Mouse (Mus musculus): ENCODE data around the gene Adgrg3. TPM values are rescaled to one million over a fixed set of nuclear protein-coding genes. Genes with fewer than 3 reads are reported as not detected.
A peak's percentile ranks its signal among the peaks of the same experiment; 100 is the strongest.

Adgrg3 gene
- polyA plus RNA-seq, 1 experiment from 2014 or later = 6.0 TPM

DNA sequence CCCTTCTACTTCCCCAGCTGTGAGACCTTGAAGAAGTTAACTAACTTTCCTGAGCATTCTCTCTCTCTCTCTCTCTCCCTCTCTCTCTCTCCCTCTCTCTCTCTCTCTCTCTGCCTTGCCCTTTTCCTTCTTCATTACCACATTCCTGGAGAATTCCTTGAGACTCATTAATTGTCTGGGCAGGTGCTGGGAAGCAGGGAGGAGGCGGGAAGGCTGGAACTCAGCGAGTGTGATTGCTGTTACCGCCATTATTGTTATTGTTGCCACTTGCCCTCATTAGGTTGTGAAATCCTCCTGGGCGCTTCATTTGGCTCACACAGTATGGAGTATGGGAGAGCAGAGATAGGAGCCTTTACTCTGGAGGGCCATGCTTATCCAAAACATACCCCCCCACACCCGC is 34.3 kb upstream of the Adgrg3 start:
- peak overlapping the region; percentile 95 for H3K4me2 ChIP-seq
- H3K27me3 ChIP-seq = 0 out of 2 replicates have a peak, but pooled peaks cover 1% of the 10 kb centered on the region
- peak overlapping the region; percentile 95 for H3K9ac ChIP-seq
- peaks cover 12% of the 10 kb centered on the region; the same call in 1 of the 2 replicates for H3K36me3 ChIP-seq
- ATAC-seq (ENCODE audit: low read depth) (peak; percentile 16), DNase-seq (no peak)
- no peaks in the 10 kb centered on the region for H3K9me3 ChIP-seq (replicated peaks)
- H3K27ac ChIP-seq = peak overlapping the region; percentile 98
- H3K4me1 ChIP-seq (replicated peaks) = peaks cover 96% of the 10 kb centered on the region
- 9% methylated on average over 5 of the region's 5 CpGs for WGBS (ENCODE audit: insufficient replicate concordance)
- no peak overlapping the region for H3K4me3 ChIP-seq (replicated peaks)

DNA sequence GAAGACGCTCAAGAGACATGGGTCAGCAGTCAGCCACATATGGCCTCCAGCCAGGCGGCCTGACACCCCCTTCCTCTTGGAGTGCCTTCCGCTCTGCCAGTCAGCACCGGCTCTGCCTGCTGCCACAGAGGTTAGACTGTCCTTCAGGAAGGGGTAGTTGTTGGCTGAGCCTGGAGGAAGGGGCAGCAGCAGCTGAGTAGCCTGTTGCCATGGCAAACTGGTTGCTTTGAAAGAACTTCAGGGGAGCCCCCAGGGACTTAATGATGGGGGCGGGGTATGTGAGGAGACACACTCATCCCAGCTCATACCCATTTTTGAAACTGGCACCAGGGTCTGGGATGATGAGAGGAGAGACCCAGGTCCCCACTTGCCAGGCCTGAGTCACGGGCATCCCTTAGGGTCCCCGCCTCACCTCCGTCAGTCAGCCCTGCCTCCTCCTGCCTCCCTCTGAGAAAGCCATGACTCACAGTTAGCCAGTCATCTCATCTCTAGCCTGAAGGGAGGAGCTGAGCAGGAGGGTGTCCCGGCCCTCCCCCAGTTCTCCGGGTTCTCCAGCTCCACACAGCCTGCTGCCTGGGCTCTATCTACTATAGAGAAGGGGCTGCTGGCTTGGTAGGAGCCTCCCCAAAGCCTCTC is 33.5 kb upstream of the Adgrg3 start:
- WGBS (ENCODE audit: insufficient replicate concordance) = 16% methylated on average over 10 of the region's 10 CpGs
- peak; percentile 88 for ATAC-seq (ENCODE audit: low read depth)
- H3K9me3 ChIP-seq (replicated peaks) = no peaks in the 10 kb centered on the region
- DNase-seq = peak; percentile 85
- H3K4me2 ChIP-seq = peak overlapping the region; percentile 95
- H3K36me3 ChIP-seq = peaks cover 19% of the 10 kb centered on the region; the same call in 1 of the 2 replicates
- H3K27me3 ChIP-seq = no peaks in the 10 kb centered on the region
- peak overlapping the region; percentile 98 for H3K27ac ChIP-seq
- H3K4me1 ChIP-seq (replicated peaks) = peaks cover 96% of the 10 kb centered on the region
- peak overlapping the region; percentile 82 for H3K4me3 ChIP-seq (replicated peaks)
- peak overlapping the region; percentile 95 for H3K9ac ChIP-seq

DNA sequence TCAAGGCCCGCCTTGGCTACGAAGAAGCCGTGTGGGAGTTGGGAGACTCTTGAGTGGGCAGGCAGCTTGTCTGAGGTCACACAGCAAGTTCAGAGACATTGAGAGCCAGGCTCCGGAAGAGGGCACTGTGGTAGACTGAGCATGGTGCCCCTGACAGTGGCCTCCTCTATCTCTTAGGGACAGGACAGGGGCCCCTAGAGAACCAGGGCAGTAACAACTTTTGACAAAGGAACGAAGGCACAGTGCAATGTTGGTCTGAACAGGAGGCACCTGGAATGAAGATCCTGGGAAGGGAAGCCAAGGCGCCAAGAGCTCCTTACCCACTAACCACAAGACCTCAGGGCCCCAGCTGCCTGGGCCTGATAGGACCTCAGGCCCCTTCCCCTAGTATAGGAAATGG is 32.5 kb upstream of the Adgrg3 start:
- Histone ChIP-seq H3K4me1 (replicated peaks) (peaks cover 96% of the 10 kb centered on the region), H3K9ac (peak overlapping the region; percentile 95), H3K36me3 (peaks cover 29% of the 10 kb centered on the region), H3K4me3 (replicated peaks) (peak overlapping the region; percentile 82), H3K27ac (peak overlapping the region; percentile 98), H3K4me2 (peak overlapping the region; percentile 95), H3K9me3 (replicated peaks) (no peaks in the 10 kb centered on the region), H3K27me3 (no peaks in the 10 kb centered on the region)
- ATAC-seq (ENCODE audit: low read depth) (peak; percentile 79), DNase-seq (peak; percentile 63)
- 15% methylated on average over 6 of the region's 6 CpGs for WGBS (ENCODE audit: insufficient replicate concordance)

DNA sequence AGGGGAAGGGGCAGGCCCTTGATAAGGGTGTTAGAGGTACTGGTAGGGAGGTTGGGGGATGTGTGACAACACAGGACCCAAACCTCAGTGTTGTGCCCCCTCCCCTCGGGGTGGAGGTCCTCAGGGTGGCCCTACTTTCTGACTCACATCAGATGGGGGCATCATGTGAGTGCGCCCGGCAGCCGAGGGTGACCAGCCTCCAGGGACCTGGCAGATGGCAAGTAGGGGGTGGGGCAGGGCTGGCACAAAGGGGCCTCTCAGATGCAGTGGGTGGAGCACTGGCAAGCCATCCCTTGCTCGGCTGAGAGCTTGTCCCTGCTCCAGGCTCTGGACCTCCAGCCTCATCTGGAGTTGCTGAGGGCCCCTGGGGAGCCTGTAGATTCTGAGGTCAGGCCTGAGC is 30.8 kb upstream of the Adgrg3 start:
- Histone ChIP-seq H3K36me3 (peaks cover 45% of the 10 kb centered on the region), H3K4me3 (replicated peaks) (peak overlapping the region; percentile 82), H3K4me1 (replicated peaks) (peaks cover 96% of the 10 kb centered on the region), H3K27ac (peak overlapping the region; percentile 98), H3K9me3 (replicated peaks) (no peaks in the 10 kb centered on the region), H3K27me3 (no peaks in the 10 kb centered on the region), H3K4me2 (peak overlapping the region; percentile 95), H3K9ac (peak overlapping the region; percentile 95)
- 2% methylated on average over 5 of the region's 5 CpGs for WGBS (ENCODE audit: insufficient replicate concordance)
- ATAC-seq (ENCODE audit: low read depth) (peak; percentile 16), DNase-seq (peak; percentile 57)

DNA sequence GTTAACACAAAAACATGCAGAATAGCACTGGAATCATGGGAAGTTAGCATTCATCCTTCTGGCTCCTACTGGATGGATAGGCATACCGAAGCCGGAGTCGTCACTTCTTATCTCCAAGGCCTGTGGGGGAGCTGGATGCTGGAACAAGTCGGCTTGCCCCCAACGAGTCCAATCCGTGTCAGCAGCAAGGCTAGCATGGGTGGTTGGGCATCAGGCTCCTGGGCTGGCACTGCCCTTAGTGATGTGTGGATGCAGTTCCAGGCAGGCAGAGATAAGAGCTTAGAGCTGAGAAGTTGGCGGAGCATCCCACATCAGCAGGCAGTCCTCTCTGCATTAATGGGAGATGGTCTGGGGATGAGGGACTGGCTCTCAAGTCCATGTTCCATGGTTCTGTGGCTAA is 29.9 kb upstream of the Adgrg3 start:
- DNase-seq = no peak
- ATAC-seq (ENCODE audit: low read depth) = no peak
- Histone ChIP-seq H3K27me3 (no peaks in the 10 kb centered on the region), H3K36me3 (peaks cover 52% of the 10 kb centered on the region), H3K27ac (peak overlapping the region; percentile 98), H3K9ac (peak overlapping the region; percentile 95), H3K4me2 (peak overlapping the region; percentile 95), H3K4me3 (replicated peaks) (peak overlapping the region; percentile 82), H3K9me3 (replicated peaks) (no peaks in the 10 kb centered on the region), H3K4me1 (replicated peaks) (peaks cover 96% of the 10 kb centered on the region)
- WGBS (ENCODE audit: insufficient replicate concordance) = 20% methylated on average over 7 of the region's 7 CpGs

DNA sequence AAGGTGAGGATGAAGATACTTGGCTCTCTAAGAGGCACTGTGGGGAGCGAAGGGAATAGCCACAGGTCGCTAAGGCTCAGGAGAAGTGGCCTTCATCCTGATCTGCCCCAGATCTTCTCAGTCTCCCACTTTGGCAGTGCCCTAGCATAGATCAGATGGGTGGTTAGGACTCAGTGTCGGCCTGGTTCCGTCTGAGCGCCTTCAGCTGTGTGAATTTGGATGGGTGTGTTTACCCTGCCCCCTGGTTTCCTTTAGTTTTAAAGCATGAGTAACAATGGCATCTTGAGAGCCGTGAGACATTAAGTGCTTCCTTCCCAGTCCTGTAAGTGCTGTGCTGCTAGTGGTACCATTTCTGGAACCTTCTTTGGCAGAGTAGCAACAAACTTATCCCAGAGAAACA is 28.9 kb upstream of the Adgrg3 start:
- ATAC-seq (ENCODE audit: low read depth) = no peak
- H3K27me3 ChIP-seq = no peaks in the 10 kb centered on the region

DNA sequence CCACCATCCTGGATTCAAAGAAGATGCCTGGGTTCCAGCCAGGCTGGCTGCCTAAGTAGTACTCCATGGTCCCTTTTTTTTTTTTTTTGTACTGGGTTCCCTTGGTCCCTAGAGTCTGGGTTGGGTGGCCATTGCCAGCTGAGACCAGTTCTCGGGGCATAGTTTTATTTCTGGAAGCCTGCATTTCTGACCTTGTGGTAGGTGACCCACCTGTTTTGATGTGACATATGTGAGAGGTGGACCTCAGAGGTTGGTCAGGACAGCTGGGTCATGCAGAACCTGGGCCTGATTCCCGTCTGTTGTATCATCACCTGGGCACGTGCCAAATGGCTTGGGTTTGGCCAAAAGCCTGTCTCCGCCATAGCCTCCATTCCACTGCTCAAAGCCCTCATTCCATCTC is 27.8 kb upstream of the Adgrg3 start:
- ATAC-seq (ENCODE audit: low read depth) (no peak), DNase-seq (no peak)
- Histone ChIP-seq H3K4me2 (peak overlapping the region; percentile 95), H3K27me3 (no peaks in the 10 kb centered on the region), H3K9me3 (replicated peaks) (no peaks in the 10 kb centered on the region), H3K36me3 (peaks cover 74% of the 10 kb centered on the region), H3K4me1 (replicated peaks) (peaks cover 100% of the 10 kb centered on the region), H3K9ac (no peak overlapping the region), H3K27ac (0 out of 2 replicates have a peak overlapping the region, but pooled peaks have one; percentile 98), H3K4me3 (replicated peaks) (no peak overlapping the region)
- 71% methylated on average over 4 of the region's 4 CpGs for WGBS (ENCODE audit: insufficient replicate concordance)

More for the DNA sequence above, 28.9 kb upstream of the Adgrg3 start:
- Histone ChIP-seq H3K4me2 (peak overlapping the region; percentile 95), H3K9ac (peak overlapping the region; percentile 95; the same call in 1 of the 2 replicates), H3K36me3 (peaks cover 63% of the 10 kb centered on the region), H3K27ac (peak overlapping the region; percentile 98), H3K4me3 (replicated peaks) (peak overlapping the region; percentile 82), H3K9me3 (replicated peaks) (no peaks in the 10 kb centered on the region), H3K4me1 (replicated peaks) (peaks cover 96% of the 10 kb centered on the region)
- 36% methylated on average over 6 of the region's 6 CpGs for WGBS (ENCODE audit: insufficient replicate concordance)
- no peak for DNase-seq

DNA sequence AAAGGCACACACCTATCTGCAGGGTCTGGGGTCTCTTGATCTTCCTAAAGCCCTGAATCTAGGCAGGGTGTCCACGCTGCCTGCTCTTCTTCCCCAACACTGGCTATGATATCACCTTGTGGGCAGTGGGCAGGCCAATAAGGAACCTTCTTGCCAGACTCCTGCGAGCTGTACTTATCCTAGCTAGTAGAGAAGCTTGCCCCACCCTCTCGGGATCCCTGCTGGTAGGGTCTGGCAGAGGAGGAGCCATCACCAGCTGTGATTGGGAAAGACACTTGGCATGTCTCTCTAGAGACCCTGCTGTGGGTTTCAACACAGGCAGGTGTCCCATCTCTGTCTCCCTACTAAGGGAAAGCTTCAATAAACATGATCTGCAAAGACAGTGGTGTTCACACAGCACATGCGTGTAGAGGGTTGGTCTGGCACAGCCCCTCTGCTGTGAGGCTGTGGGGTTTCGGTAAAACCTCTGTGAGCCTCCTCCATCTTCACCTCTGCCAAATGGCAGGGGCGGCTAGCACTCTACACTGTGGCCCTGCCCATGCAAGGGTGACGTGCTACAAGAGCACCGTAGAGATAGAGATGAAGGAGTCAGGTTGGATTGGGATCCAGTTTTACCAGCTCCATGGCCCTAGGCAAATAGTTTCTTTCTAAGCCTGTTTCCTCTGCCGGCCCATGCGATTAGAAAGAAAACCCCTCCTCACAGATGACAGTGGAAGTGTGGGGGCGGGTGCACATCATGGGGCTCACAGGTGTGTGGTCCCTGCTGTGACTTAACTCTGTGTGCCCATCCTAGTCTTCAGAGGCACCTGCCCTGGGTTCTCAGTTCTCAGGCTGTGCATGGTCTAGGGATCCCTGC is 26.7 kb upstream of the Adgrg3 start:
- Histone ChIP-seq H3K4me1 (replicated peaks) (peaks cover 99% of the 10 kb centered on the region), H3K27ac (peak overlapping the region; percentile 54), H3K36me3 (peaks cover 85% of the 10 kb centered on the region), H3K9ac (peak overlapping the region; percentile 19; the same call in 1 of the 2 replicates), H3K4me3 (replicated peaks) (no peak overlapping the region), H3K27me3 (no peaks in the 10 kb centered on the region), H3K9me3 (replicated peaks) (no peaks in the 10 kb centered on the region), H3K4me2 (peak overlapping the region; percentile 95)
- 42% methylated on average over 11 of the region's 11 CpGs for WGBS (ENCODE audit: insufficient replicate concordance)
- ATAC-seq (ENCODE audit: low read depth) (0 out of 2 replicates have a peak, but pooled peaks have one; percentile 4), DNase-seq (no peak)

DNA sequence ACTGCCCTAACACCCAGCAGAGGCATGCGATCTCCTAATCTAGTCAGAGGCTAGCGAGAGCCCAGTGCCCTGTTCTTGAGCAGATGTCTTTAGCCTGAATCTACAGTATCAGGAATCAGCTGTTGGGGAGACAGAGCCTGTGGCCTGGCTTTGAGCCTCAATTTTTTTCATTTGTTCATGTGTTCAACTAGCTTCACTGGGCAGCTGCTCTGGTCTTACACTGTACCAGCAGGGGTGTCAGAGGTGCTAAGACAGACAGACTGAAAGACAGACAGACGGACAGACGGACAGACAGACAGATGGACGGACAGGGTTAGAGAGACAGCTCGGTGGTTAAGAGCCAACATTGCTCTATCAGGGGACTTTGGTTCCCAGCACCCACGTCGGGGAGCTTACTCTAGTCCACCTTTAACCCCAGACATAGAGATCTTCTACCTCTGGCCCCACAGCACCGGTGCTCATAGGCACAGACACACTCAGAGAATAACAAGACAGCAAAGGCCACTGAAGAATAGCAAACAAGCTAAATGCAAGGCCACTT is 26.0 kb upstream of the Adgrg3 start:
- 46% methylated on average over 9 of the region's 9 CpGs for WGBS (ENCODE audit: insufficient replicate concordance)
- Histone ChIP-seq H3K9me3 (replicated peaks) (no peaks in the 10 kb centered on the region), H3K27me3 (no peaks in the 10 kb centered on the region), H3K9ac (peak overlapping the region; percentile 30), H3K4me1 (replicated peaks) (peaks cover 99% of the 10 kb centered on the region), H3K4me3 (replicated peaks) (no peak overlapping the region), H3K4me2 (peak overlapping the region; percentile 95), H3K36me3 (peaks cover 91% of the 10 kb centered on the region), H3K27ac (peak overlapping the region; percentile 54)
- ATAC-seq (ENCODE audit: low read depth) (no peak; the same call in 1 of the 2 replicates), DNase-seq (no peak)

DNA sequence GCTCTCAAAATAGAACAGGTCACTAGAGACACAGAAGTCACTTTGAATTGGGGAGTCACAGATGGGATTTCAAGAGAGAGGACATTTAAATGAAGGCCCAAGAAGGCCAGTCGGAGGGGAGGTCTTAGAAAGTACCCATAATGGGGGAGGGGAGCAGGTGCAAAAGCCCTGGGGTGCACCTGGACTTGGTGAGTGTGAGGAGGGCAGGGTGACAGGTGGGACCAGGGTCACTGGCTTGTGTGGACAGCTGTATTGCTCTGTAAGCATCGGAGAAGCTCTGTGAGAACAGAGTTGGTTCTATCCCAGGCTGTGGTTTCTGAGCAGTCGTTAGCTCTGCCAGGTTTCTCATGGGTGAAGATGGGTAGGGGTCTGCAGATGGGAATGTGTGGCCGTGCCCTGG is 25.5 kb upstream of the Adgrg3 start:
- peak overlapping the region; percentile 30 for H3K9ac ChIP-seq
- DNase-seq (no peak), ATAC-seq (ENCODE audit: low read depth) (no peak)
- no peaks in the 10 kb centered on the region for H3K27me3 ChIP-seq
- no peak overlapping the region for H3K4me3 ChIP-seq (replicated peaks)
- H3K4me2 ChIP-seq = peak overlapping the region; percentile 95; the same call in 1 of the 2 replicates
- peak overlapping the region; percentile 54 for H3K27ac ChIP-seq
- H3K36me3 ChIP-seq = peaks cover 89% of the 10 kb centered on the region
- H3K9me3 ChIP-seq (replicated peaks) = no peaks in the 10 kb centered on the region
- WGBS (ENCODE audit: insufficient replicate concordance) = 52% methylated on average over 4 of the region's 4 CpGs
- peaks cover 99% of the 10 kb centered on the region for H3K4me1 ChIP-seq (replicated peaks)

DNA sequence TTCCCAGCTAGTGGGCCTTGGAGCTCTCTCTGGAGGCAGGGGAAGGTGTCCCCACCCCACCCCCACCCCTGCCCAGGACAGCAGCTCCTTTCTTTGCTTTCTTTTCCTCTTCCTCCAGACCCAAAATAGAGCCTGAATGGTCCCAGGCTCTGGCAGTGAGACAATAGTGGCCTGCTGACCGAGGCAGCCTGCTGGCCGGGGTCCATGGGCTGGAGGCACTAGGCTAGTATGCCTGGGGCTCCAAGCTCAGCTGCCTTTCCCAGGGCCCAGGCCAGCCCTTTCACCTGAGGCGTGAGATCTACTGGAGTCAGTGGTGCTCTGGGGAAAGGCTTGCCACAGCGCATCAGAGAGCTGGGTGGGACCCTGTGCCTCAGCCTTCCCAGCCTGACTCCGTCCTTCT is 25.0 kb upstream of the Adgrg3 start:
- no peaks in the 10 kb centered on the region for H3K9me3 ChIP-seq (replicated peaks)
- ATAC-seq (ENCODE audit: low read depth) (no peak), DNase-seq (no peak)
- H3K4me2 ChIP-seq = no peak overlapping the region
- H3K36me3 ChIP-seq = peaks cover 84% of the 10 kb centered on the region
- 61% methylated on average over 5 of the region's 5 CpGs for WGBS (ENCODE audit: insufficient replicate concordance)
- peaks cover 99% of the 10 kb centered on the region for H3K4me1 ChIP-seq (replicated peaks)
- no peaks in the 10 kb centered on the region for H3K27me3 ChIP-seq
- no peak overlapping the region for H3K9ac ChIP-seq
- no peak overlapping the region for H3K4me3 ChIP-seq (replicated peaks)
- H3K27ac ChIP-seq = peak overlapping the region; percentile 54; the same call in 1 of the 2 replicates

Measured in liver, embryonic 13.5 days (tissue).